Mouse (Mus musculus): ENCODE data around the gene Hmgcll1. TPM values are rescaled to one million over a fixed set of nuclear protein-coding genes. Genes with fewer than 3 reads are reported as not detected.

Gene Hmgcll1
- 3.7 and 4.3 TPM in 2 replicates for polyA plus RNA-seq (2015; fragmentation: Nextera tagmentation; extraction: Ambion mirVana)

GRCm38 (mm10) chr9:76014631-76015531 is at the start of gene Hmgcll1:
TSS of gene Hmgcll1 (plus strand) at chr9:76014855.
- WGBS = 4% methylated on average over 40 of the region's 40 CpGs

GRCm38 (mm10) chr9:75980097-75980496 is 34.6 kb upstream of the Hmgcll1 start:
- Histone ChIP-seq H3K27me3 (no peaks in the 10 kb centered on the region), H3K4me2 (replicated peaks) (no peak overlapping the region), H3K4me3 (no peak overlapping the region), H3K4me1 (no peaks in the 10 kb centered on the region), H3K36me3 (no peaks in the 10 kb centered on the region), H3K9ac (no peak overlapping the region), H3K9me3 (no peaks in the 10 kb centered on the region), H3K27ac (no peak overlapping the region)
- no peak for ATAC-seq (ENCODE audit: low FRiP score, low read depth)
- 58% methylated on average over 1 of the region's 1 CpGs for WGBS

More at GRCm38 (mm10) chr9:76014631-76015531, at the start of gene Hmgcll1:
- peak within 1 kb of the TSS; percentile 75 for H3K27ac ChIP-seq
- H3K9ac ChIP-seq = peak within 1 kb of the TSS; percentile 76
- H3K36me3 ChIP-seq = no peaks in the 10 kb centered on the region
- H3K4me3 ChIP-seq = peak within 1 kb of the TSS; percentile 60
- H3K4me2 ChIP-seq (replicated peaks) = peak within 1 kb of the TSS; percentile 89
- H3K27me3 ChIP-seq = peaks cover 7% of the 10 kb centered on the region
- ATAC-seq (ENCODE audit: low FRiP score, low read depth) = peak; percentile 82
- peaks cover 11% of the 10 kb centered on the region; the same call in 1 of the 2 replicates for H3K4me1 ChIP-seq
- no peaks in the 10 kb centered on the region for H3K9me3 ChIP-seq

- Histone ChIP-seq H3K4me3 (no peak overlapping the region), H3K36me3 (no peaks in the 10 kb centered on the region), H3K4me1 (no peaks in the 10 kb centered on the region), H3K27me3 (no peaks in the 10 kb centered on the region), H3K4me2 (replicated peaks) (no peak overlapping the region), H3K9me3 (no peaks in the 10 kb centered on the region), H3K27ac (no peak overlapping the region), H3K9ac (no peak overlapping the region)
- 91% methylated on average over 1 of the region's 1 CpGs for WGBS
- no peak for ATAC-seq (ENCODE audit: low FRiP score, low read depth)
Measured at GRCm38 (mm10) chr9:75981139-75981538, 33.5 kb upstream of the Hmgcll1 start.

GRCm38 (mm10) chr9:75989491-75989890 is 25.2 kb upstream of the Hmgcll1 start:
- Histone ChIP-seq H3K4me3 (no peak overlapping the region), H3K9ac (no peak overlapping the region), H3K36me3 (no peaks in the 10 kb centered on the region), H3K27ac (no peak overlapping the region), H3K4me2 (replicated peaks) (no peak overlapping the region), H3K9me3 (no peaks in the 10 kb centered on the region), H3K4me1 (no peaks in the 10 kb centered on the region), H3K27me3 (no peaks in the 10 kb centered on the region)
- ATAC-seq (ENCODE audit: low FRiP score, low read depth) = no peak
- WGBS = 83% methylated on average over 4 of the region's 4 CpGs

GRCm38 (mm10) chr9:75998791-75999350 is 15.8 kb upstream of the Hmgcll1 start:
- Histone ChIP-seq H3K27ac (no peak overlapping the region), H3K36me3 (no peaks in the 10 kb centered on the region), H3K4me1 (peaks cover 6% of the 10 kb centered on the region; the same call in 1 of the 2 replicates), H3K9me3 (no peaks in the 10 kb centered on the region), H3K27me3 (no peaks in the 10 kb centered on the region), H3K4me3 (no peak overlapping the region), H3K4me2 (replicated peaks) (no peak overlapping the region), H3K9ac (no peak overlapping the region)
- WGBS = 59% methylated on average over 2 of the region's 2 CpGs
- ATAC-seq (ENCODE audit: low FRiP score, low read depth) = no peak

GRCm38 (mm10) chr9:76000876-76001858 is 13.5 kb upstream of the Hmgcll1 start:
- H3K36me3 ChIP-seq = no peaks in the 10 kb centered on the region
- H3K27me3 ChIP-seq = no peaks in the 10 kb centered on the region
- no peak overlapping the region for H3K4me3 ChIP-seq
- H3K4me1 ChIP-seq = peaks cover 6% of the 10 kb centered on the region; the same call in 1 of the 2 replicates
- no peak overlapping the region for H3K4me2 ChIP-seq (replicated peaks)
- 57% methylated on average over 10 of the region's 10 CpGs for WGBS
- ATAC-seq (ENCODE audit: low FRiP score, low read depth) = no peak
- H3K27ac ChIP-seq = no peak overlapping the region
- H3K9ac ChIP-seq = no peak overlapping the region
- H3K9me3 ChIP-seq = no peaks in the 10 kb centered on the region

- no peak overlapping the region for H3K4me3 ChIP-seq
- peaks cover 6% of the 10 kb centered on the region; the same call in 1 of the 2 replicates for H3K4me1 ChIP-seq
- no peak overlapping the region for H3K9ac ChIP-seq
- H3K36me3 ChIP-seq = no peaks in the 10 kb centered on the region
- no peaks in the 10 kb centered on the region for H3K9me3 ChIP-seq
- H3K27ac ChIP-seq = no peak overlapping the region
- no peak for ATAC-seq (ENCODE audit: low FRiP score, low read depth)
- no peaks in the 10 kb centered on the region for H3K27me3 ChIP-seq
- H3K4me2 ChIP-seq (replicated peaks) = no peak overlapping the region
- 76% methylated on average over 3 of the region's 3 CpGs for WGBS
Measured at GRCm38 (mm10) chr9:76003066-76003465, 11.6 kb upstream of the Hmgcll1 start.

GRCm38 (mm10) chr9:76003637-76004036 is 11.0 kb upstream of the Hmgcll1 start:
- ATAC-seq (ENCODE audit: low FRiP score, low read depth) = no peak
- Histone ChIP-seq H3K4me3 (no peak overlapping the region), H3K27ac (no peak overlapping the region), H3K4me1 (peaks cover 6% of the 10 kb centered on the region; the same call in 1 of the 2 replicates), H3K9me3 (no peaks in the 10 kb centered on the region), H3K36me3 (no peaks in the 10 kb centered on the region), H3K27me3 (no peaks in the 10 kb centered on the region), H3K9ac (no peak overlapping the region), H3K4me2 (replicated peaks) (no peak overlapping the region)
- WGBS = 65% methylated on average over 6 of the region's 6 CpGs

- no peak for ATAC-seq (ENCODE audit: low FRiP score, low read depth)
- no peak overlapping the region for H3K4me2 ChIP-seq (replicated peaks)
- H3K4me1 ChIP-seq = no peaks in the 10 kb centered on the region
- H3K27ac ChIP-seq = no peak overlapping the region
- no peak overlapping the region for H3K4me3 ChIP-seq
- H3K9ac ChIP-seq = no peak overlapping the region
- 24% methylated on average over 6 of the region's 6 CpGs for WGBS
- no peaks in the 10 kb centered on the region for H3K9me3 ChIP-seq
- no peaks in the 10 kb centered on the region for H3K27me3 ChIP-seq
- H3K36me3 ChIP-seq = no peaks in the 10 kb centered on the region
Measured at GRCm38 (mm10) chr9:76007342-76007970, 7.2 kb upstream of the Hmgcll1 start.

GRCm38 (mm10) chr9:76013789-76014188 is 866 bp upstream of the Hmgcll1 start:
- Histone ChIP-seq H3K9me3 (no peaks in the 10 kb centered on the region), H3K27me3 (peaks cover 7% of the 10 kb centered on the region), H3K36me3 (no peaks in the 10 kb centered on the region), H3K27ac (no peak overlapping the region), H3K4me2 (replicated peaks) (no peak overlapping the region), H3K9ac (no peak overlapping the region), H3K4me1 (peaks cover 11% of the 10 kb centered on the region; the same call in 1 of the 2 replicates), H3K4me3 (no peak overlapping the region)
- WGBS = 87% methylated on average over 6 of the region's 6 CpGs
- no peak for ATAC-seq (ENCODE audit: low FRiP score, low read depth)

- Histone ChIP-seq H3K4me3 (0 out of 2 replicates have a peak overlapping the region, but pooled peaks have one; percentile 5), H3K9ac (no peak overlapping the region), H3K4me2 (replicated peaks) (0 out of 2 replicates have a peak overlapping the region, but pooled peaks have one; percentile 7), H3K4me1 (peaks cover 11% of the 10 kb centered on the region; the same call in 1 of the 2 replicates), H3K36me3 (no peaks in the 10 kb centered on the region), H3K27me3 (peaks cover 7% of the 10 kb centered on the region), H3K9me3 (no peaks in the 10 kb centered on the region), H3K27ac (no peak overlapping the region)
- no peak for ATAC-seq (ENCODE audit: low FRiP score, low read depth)
- WGBS = 63% methylated on average over 5 of the region's 5 CpGs
Measured at GRCm38 (mm10) chr9:76015971-76016370, 1.3 kb downstream of the Hmgcll1 start.

All from limb, embryonic 13.5 days (tissue).